Mouse (Mus musculus): ENCODE measurements around the gene Rhox3c. TPM values are rescaled to one million over a fixed set of nuclear protein-coding genes. Genes with fewer than 3 reads are reported as not detected.

The Rhox3c gene
- total RNA-seq (2023), result not detected

GRCm38 (mm10) chrX:37458285-37458684 is at the start of gene Rhox3c:
Gene Rhox3c (plus strand): TSS chrX:37458585.

DNA sequence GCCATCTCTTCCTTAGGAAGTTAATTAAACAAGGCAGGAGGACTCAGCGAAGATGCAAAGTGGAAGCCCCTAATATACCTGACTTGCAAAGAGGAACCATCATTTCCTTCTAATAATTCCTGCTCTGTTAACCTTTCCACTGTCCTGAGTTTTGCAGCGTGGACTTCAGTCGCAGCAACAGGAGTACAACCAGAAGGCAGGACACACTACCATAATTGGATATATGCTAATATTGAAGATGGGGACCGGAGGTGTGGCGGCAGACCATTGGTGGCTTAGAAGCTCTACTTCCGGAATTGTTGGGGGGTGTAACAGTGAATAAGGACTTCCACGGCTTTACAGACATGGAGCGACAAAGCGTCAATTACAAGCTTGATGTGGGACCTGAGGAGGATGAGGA is 46.6 kb upstream of the Rhox3c start, which contains the start of gene Rhox2b:
Gene Rhox2b (plus strand): TSS at position 301 of the 400 bp plus-strand sequence.

DNA sequence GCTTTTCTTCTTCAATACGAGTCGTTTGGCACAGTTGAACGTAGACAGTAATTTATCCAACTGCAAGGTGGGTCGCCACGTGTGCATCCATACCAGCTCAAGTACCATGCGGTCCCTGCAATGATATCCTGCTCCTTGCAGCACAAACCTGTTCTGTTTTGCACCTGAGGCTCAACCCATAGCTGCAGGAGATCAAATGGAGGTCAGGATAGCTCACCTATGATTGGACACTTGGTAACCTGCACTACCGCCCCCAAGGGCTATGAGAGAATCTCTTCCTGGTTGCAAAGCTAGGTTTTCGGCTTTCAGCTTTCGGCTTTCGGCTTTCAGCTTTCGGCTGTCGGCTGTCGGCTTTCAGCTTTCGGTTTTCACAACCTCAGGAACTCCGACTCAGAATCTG is 26.2 kb upstream of the Rhox3c start, which contains the start of gene Rhox4b:
Gene Rhox4b (plus strand): TSS at position 301 of the 400 bp plus-strand sequence.

DNA sequence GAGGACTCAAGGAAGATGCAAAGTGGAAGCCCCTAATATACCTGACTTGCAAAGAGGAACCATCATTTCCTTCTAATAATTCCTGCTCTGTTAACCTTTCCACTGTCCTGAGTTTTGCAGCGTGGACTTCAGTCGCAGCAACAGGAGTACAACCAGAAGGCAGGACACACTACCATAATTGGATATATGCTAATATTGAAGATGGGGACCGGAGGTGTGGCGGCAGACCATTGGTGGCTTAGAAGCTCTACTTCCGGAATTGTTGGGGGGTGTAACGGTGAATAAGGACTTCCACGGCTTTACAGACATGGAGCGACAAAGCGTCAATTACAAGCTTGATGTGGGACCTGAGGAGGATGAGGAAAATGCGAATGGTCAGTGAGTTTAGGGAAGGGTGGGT is 5.0 kb upstream of the Rhox3c start, which contains the start of gene Rhox2c:
Gene Rhox2c (plus strand): TSS at position 301 of the 400 bp plus-strand sequence.

DNA sequence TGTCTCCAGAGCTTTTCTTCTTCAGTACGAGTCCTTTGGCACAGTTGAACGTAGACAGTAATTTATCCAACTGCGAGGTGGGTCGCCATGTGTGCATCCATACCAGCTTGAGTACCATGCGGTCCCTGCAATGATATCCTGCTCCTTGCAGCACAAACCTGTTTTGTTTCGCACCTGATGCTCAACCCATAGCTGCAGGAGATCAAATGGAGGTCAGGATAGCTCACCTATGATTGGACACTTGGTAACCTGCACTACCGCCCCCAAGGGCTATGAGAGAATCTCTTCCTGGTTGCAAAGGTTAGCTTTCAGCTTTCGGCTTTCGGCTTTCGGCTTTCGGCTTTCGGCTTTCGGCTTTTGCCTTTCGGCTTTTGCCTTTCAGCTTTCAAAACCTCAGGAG is 21.7 kb downstream of the Rhox3c start, which contains the start of gene Rhox4c:
Gene Rhox4c (plus strand): TSS at position 301 of the 400 bp plus-strand sequence.

GRCm38 (mm10) chrX:37514059-37514458 is 55.7 kb downstream of the Rhox3c start, which contains the start of gene Rhox4d:
Gene Rhox4d (plus strand): TSS chrX:37514359.

Other genes starting within 250 kb of the Rhox3c start
- gene Gm9, start 247.5 kb upstream of the Rhox3c start, total RNA-seq (2023), result not detected
- not detected for gene Rhox1, start 236.3 kb upstream of the Rhox3c start, total RNA-seq (2023)
- not detected for gene Rhox2a, start 213.6 kb upstream of the Rhox3c start, total RNA-seq (2023)
- gene Rhox3a, start 208.7 kb upstream of the Rhox3c start, total RNA-seq (2023), result not detected
- not detected for gene Rhox4a, start 193.2 kb upstream of the Rhox3c start, total RNA-seq (2023)
- gene Rhox3a2, start 78.6 kb upstream of the Rhox3c start, total RNA-seq (2023), result not detected
- gene Rhox4a2, start 67.7 kb upstream of the Rhox3c start, total RNA-seq (2023), result not detected
- gene Rhox2b, start 46.5 kb upstream of the Rhox3c start, total RNA-seq (2023), result not detected
- gene Rhox4b, start 26.1 kb upstream of the Rhox3c start, total RNA-seq (2023), result not detected
- gene Rhox2c, start 4.9 kb upstream of the Rhox3c start, total RNA-seq (2023), result not detected
- gene Rhox4c, start 21.8 kb downstream of the Rhox3c start, total RNA-seq (2023), result not detected
- gene Rhox2d, start 34.8 kb downstream of the Rhox3c start, total RNA-seq (2023), result not detected
- not detected for gene Rhox4d, start 55.8 kb downstream of the Rhox3c start, total RNA-seq (2023)
- gene Rhox2e, start 71.9 kb downstream of the Rhox3c start, total RNA-seq (2023), result not detected
- not detected for gene Rhox3e, start 83.4 kb downstream of the Rhox3c start, total RNA-seq (2023)
- gene Rhox4e, start 98.8 kb downstream of the Rhox3c start, total RNA-seq (2023), result not detected
- gene Rhox2f, start 112.8 kb downstream of the Rhox3c start, total RNA-seq (2023), result not detected
- gene Rhox3f, start 122.4 kb downstream of the Rhox3c start, total RNA-seq (2023), result not detected
- not detected for gene Rhox4f, start 149.1 kb downstream of the Rhox3c start, total RNA-seq (2023)
- gene Rhox3g, start 170.0 kb downstream of the Rhox3c start, total RNA-seq (2023), result not detected
- gene Rhox2g, start 184.9 kb downstream of the Rhox3c start, total RNA-seq (2023), result not detected
- not detected for gene Rhox4g, start 192.7 kb downstream of the Rhox3c start, total RNA-seq (2023)
- not detected for gene Rhox3h, start 210.2 kb downstream of the Rhox3c start, total RNA-seq (2023)
- not detected for gene Rhox2h, start 214.7 kb downstream of the Rhox3c start, total RNA-seq (2023)